Mouse (Mus musculus) cerebellum, postnatal 10 days (tissue): ENCODE data around the gene BC107364.
"Not testable (repeated sequence)": the region's sequence is repeated elsewhere in the genome, so short reads cannot be mapped to it uniquely, and the experiment has no call there.

ENCODE experiments used
- DNase-seq, 2 experiments: peaks; one replicate each; pipeline ENCODE4 v3.0.0; 2021; ENCODE audit warnings: mixed read lengths in 2 of 2

Gene BC107364

GRCm38 (mm10) chr3:96410966-96411365 lies 41.1 kb downstream of the BC107364 start:
- no peak for DNase-seq

GRCm38 (mm10) chr3:96409701-96410246 lies 42.3 kb downstream of the BC107364 start:
- DNase-seq: no peak

- DNase-seq: not testable (repeated sequence)
Observed at GRCm38 (mm10) chr3:96408111-96408510, 44.0 kb downstream of the BC107364 start.

- DNase-seq: no peak
Observed at GRCm38 (mm10) chr3:96405541-96406503, 46.3 kb downstream of the BC107364 start.

- no peak for DNase-seq
Observed at GRCm38 (mm10) chr3:96405004-96405403, 47.1 kb downstream of the BC107364 start.

GRCm38 (mm10) chr3:96404450-96404849 lies 47.7 kb downstream of the BC107364 start:
- DNase-seq: peak in 1 of 2 experiments; percentile 18

- DNase-seq: peak in 1 of 2 experiments; percentile 20
Observed at GRCm38 (mm10) chr3:96403016-96403415, 49.1 kb downstream of the BC107364 start.

GRCm38 (mm10) chr3:96401832-96402501 lies 50.1 kb downstream of the BC107364 start:
- DNase-seq: peak in 1 of 2 experiments; percentile 21

- peak in 1 of 2 experiments; percentile 11 for DNase-seq
Observed at GRCm38 (mm10) chr3:96401474-96401831, 50.7 kb downstream of the BC107364 start.

GRCm38 (mm10) chr3:96398911-96399310 lies 53.2 kb downstream of the BC107364 start:
- no peak for DNase-seq

- no peak for DNase-seq
Observed at GRCm38 (mm10) chr3:96396857-96397256, 55.2 kb downstream of the BC107364 start.

GRCm38 (mm10) chr3:96387202-96387601 lies 64.9 kb downstream of the BC107364 start:
- not testable (repeated sequence) for DNase-seq
